Mouse (Mus musculus) heart, embryonic 11.5 days (tissue): ENCODE data around the gene Sgcd. TPM values are rescaled to one million over a fixed set of nuclear protein-coding genes. Genes with fewer than 3 reads are reported as not detected.

Experiments
- ATAC-seq: fragments of 200-750 bp; cut with Nextera tagmentation; replicated peaks from 2 replicates; pipeline ENCODE4 v1.8.0; 2017; ENCODE audit warnings: moderate library complexity; ENCODE audit not compliant: insufficient number of reproducible peaks, low FRiP score, low TSS enrichment
- H3K27ac ChIP-seq: fragments of 300-500 bp; sonication (generic); 2 replicates; pipeline ENCODE4 v1.5.1; 2014; ENCODE audit warnings: mild to moderate bottlenecking, low read depth, low read length
- H3K27me3 ChIP-seq: fragments of 300-500 bp; sonication (generic); 2 replicates; pipeline ENCODE4 v1.6.1; 2014; ENCODE audit warnings: mild to moderate bottlenecking, low read length, mixed read lengths; ENCODE audit not compliant: control insufficient read depth, insufficient read depth
- H3K36me3 ChIP-seq: fragments of 300-500 bp; sonication (generic); 2 replicates; pipeline ENCODE4 v1.6.1; 2014; ENCODE audit warnings: mild to moderate bottlenecking, low read length, moderate library complexity, mixed read lengths; ENCODE audit not compliant: control insufficient read depth, insufficient read depth
- H3K4me1 ChIP-seq: fragments of 300-500 bp; sonication (generic); 2 replicates; pipeline ENCODE4 v1.6.1; 2014; ENCODE audit warnings: low read length; ENCODE audit not compliant: control insufficient read depth, insufficient read depth
- H3K4me2 ChIP-seq: fragments of 300-500 bp; sonication (generic); 2 replicates; pipeline ENCODE4 v1.6.1; 2014; ENCODE audit warnings: mild to moderate bottlenecking, moderate library complexity
- H3K4me3 ChIP-seq: fragments of 300-500 bp; sonication (generic); 2 replicates; pipeline ENCODE4 v1.5.1; 2014; ENCODE audit warnings: low read depth, low read length
- H3K9ac ChIP-seq: fragments of 300-500 bp; sonication (generic); 2 replicates; pipeline ENCODE4 v1.6.1; 2014; ENCODE audit warnings: mild to moderate bottlenecking, low read depth, low read length, moderate library complexity
- H3K9me3 ChIP-seq: fragments of 300-500 bp; sonication (generic); replicated peaks from 2 replicates; pipeline ENCODE4 v1.6.1; 2016; ENCODE audit warnings: low read length; ENCODE audit not compliant: control insufficient read depth
- whole genome bisulfite sequencing: fragments of 180-500 bp; shearing (Covaris S2); extraction: QIAGEN DNeasy Blood & Tissue Kit; methylation state at CpG from one replicate; pipeline ENCODE4 v1.1.7; 2014; ENCODE audit not compliant: insufficient replicate concordance; 5-methylcytosine and 5-hydroxymethylcytosine counted together
- polyA plus RNA-seq: library from polyadenylated mRNA; unstranded; fragments of >200 nt; fragmentation: Nextera tagmentation; extraction: Ambion mirVana; gene quantifications from 2 replicates; pipeline ENCODE4 v1.2.1, GENCODE M21; 2014

The Sgcd gene
- polyA plus RNA-seq, 1 experiment from 2014 or later: 5.3 TPM

- H3K9ac ChIP-seq: no peak overlapping the region
- WGBS: 86% methylated on average over 7 of the region's 7 CpGs
Measured at GRCm38 (mm10) chr11:47199106-47199505, 789.7 kb downstream of the Sgcd start.

DNA sequence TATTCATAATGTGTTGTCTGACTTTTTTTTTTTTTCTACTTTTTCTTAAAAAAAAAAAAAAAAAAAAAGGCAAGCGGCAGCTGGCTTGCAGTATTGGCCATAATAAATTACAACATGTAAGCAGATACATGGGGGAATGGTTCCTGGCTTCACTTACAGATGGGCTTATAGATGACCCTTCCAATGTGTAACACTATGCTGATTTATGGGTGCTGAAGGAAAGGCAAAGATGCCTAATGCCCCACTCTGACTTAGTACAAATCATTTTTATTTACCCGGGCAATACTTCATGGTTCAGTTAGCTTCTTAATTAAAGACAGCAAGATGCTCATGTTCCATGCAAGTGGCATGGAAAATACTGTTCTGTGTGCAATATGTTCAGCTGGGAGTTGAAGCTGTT lies 800.2 kb downstream of the Sgcd start:
- no peaks in the 10 kb centered on the region for H3K27me3 ChIP-seq
- no peak for ATAC-seq
- H3K27ac ChIP-seq: no peak overlapping the region
- no peak overlapping the region for H3K4me2 ChIP-seq
- H3K9me3 ChIP-seq: no peaks in the 10 kb centered on the region
- H3K4me1 ChIP-seq: no peaks in the 10 kb centered on the region
- H3K4me3 ChIP-seq: no peak overlapping the region
- 81% methylated on average over 2 of the region's 2 CpGs for WGBS
- H3K9ac ChIP-seq: no peak overlapping the region
- no peaks in the 10 kb centered on the region for H3K36me3 ChIP-seq

More at GRCm38 (mm10) chr11:47199106-47199505, 789.7 kb downstream of the Sgcd start:
- H3K4me1 ChIP-seq: no peaks in the 10 kb centered on the region
- H3K27me3 ChIP-seq: no peaks in the 10 kb centered on the region
- H3K4me2 ChIP-seq: no peak overlapping the region
- H3K27ac ChIP-seq: no peak overlapping the region
- H3K4me3 ChIP-seq: no peak overlapping the region
- H3K36me3 ChIP-seq: no peaks in the 10 kb centered on the region
- no peak for ATAC-seq
- H3K9me3 ChIP-seq: no peaks in the 10 kb centered on the region

DNA sequence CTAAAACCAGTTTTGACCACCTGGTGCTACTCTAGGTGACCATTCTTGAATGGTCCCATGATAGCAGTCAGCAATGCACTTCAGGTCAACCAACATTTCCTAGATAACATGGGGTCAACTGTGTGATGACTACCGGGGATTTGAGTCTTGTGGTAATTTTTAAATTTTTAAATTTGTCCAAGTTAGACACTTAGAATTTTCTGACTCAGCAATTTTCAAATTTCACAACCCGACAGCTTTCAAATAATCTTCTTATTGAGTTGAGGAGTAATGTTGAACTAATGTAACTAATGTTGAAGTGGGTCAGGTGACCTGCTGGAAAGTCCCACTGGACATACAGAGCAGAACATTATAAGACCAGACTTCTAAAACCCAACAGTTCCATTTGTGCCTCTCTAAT lies 813.8 kb downstream of the Sgcd start:
- 88% methylated on average over 2 of the region's 2 CpGs for WGBS
- Histone ChIP-seq H3K27ac (no peak overlapping the region), H3K9me3 (no peaks in the 10 kb centered on the region), H3K36me3 (no peaks in the 10 kb centered on the region), H3K4me1 (no peaks in the 10 kb centered on the region), H3K27me3 (no peaks in the 10 kb centered on the region), H3K4me2 (no peak overlapping the region), H3K4me3 (no peak overlapping the region), H3K9ac (no peak overlapping the region)
- no peak for ATAC-seq

- H3K9ac ChIP-seq: no peak overlapping the region
- no peak overlapping the region for H3K4me3 ChIP-seq
- H3K36me3 ChIP-seq: no peaks in the 10 kb centered on the region
- ATAC-seq: no peak
- no peak overlapping the region for H3K4me2 ChIP-seq
- 78% methylated on average over 6 of the region's 6 CpGs for WGBS
- no peak overlapping the region for H3K27ac ChIP-seq
- no peaks in the 10 kb centered on the region for H3K27me3 ChIP-seq
- H3K4me1 ChIP-seq: no peaks in the 10 kb centered on the region
- no peaks in the 10 kb centered on the region for H3K9me3 ChIP-seq
Measured at GRCm38 (mm10) chr11:47170926-47171625, 817.7 kb downstream of the Sgcd start.

DNA sequence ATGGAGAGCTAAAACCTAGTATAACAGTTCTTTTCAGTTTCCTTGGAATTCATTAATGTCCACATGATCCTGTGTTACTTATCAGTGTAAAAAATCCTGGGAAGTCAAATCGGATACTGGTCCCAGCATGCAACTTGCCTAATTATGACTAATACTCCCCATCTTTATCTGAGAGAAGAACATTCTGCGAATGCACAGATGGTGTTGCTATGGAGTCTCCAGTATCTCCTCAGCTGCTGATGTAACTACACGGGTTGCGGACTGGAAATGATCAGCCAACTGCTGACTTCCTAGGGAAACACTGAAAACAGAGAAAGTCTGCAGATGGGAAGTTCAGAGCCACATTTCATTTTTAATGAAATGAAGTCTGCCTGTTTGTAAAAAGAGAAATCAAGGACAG lies 821.4 kb downstream of the Sgcd start:
- Histone ChIP-seq H3K27ac (no peak overlapping the region), H3K4me2 (no peak overlapping the region), H3K27me3 (no peaks in the 10 kb centered on the region), H3K9ac (no peak overlapping the region), H3K9me3 (no peaks in the 10 kb centered on the region), H3K4me3 (no peak overlapping the region), H3K4me1 (no peaks in the 10 kb centered on the region), H3K36me3 (no peaks in the 10 kb centered on the region)
- 71% methylated on average over 4 of the region's 4 CpGs for WGBS
- ATAC-seq: no peak

DNA sequence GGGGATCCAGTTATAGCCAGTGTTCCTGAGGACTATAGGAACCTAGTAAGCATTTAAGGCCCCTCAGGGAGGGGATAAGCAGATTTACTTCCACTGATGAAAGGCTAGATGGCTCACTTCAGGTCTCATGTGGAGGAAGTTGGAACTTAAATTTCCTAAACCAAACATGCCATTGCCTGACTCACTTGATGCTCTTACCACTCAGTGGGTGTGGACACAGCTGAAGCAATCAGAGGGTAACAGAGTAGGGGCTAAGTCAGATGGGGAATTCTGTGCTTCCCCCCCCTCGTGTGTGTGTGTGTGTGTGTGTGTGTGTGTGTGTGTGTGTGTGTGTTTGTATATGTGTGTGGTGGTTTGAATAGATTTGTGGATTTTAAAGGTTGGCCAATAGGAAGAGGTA lies 830.7 kb downstream of the Sgcd start:
- H3K9ac ChIP-seq: no peak overlapping the region
- WGBS: 57% methylated on average over 1 of the region's 1 CpGs
- ATAC-seq: no peak

DNA sequence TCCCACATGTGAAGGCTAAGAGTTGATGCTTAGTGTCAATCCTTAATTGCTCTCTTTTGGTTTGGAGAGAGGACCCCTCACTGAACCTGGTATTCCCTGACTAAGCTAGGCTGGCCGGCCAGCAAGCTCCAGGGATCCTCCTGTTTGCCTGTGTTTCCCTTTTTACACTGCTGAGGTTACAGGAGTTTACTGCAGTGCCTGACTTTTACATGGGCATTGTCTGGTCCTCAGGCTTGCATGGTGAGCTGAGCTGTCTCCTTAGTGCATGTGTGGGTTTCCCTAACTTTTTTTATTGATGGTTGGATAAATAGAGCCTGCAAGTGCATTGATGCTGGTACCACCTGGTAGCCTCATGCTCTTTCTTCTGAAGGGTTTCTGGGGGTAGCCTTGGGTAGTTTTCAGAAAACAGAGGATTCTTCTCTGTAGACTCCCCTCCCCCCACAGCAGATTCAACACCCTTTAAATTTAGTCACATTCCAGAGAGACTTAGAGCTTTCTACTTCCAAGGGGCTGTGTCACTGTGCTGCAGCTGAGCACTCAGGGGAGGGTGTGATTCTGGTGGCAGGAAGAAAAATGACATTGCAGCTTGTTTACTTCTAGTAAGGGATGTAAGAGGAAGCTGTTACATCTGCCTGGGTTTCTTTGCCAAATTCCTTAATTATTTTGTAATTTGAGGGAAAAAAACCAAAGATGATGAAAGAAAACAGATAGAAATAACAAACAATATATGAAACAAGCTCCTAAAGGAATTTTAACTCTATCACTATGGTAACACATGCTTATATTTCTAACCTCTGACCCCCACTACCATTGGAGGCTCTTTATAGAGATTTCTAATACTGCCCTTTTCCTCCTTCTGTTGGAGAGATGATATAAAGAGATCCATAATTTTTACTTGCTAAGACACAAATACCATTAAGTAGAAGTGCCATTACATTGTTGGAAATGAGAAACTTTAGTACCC lies 831.8 kb downstream of the Sgcd start:
- H3K9ac ChIP-seq: no peak overlapping the region
- H3K9me3 ChIP-seq: no peaks in the 10 kb centered on the region
- H3K36me3 ChIP-seq: no peaks in the 10 kb centered on the region
- 36% methylated on average over 1 of the region's 1 CpGs for WGBS
- no peak overlapping the region for H3K4me3 ChIP-seq
- H3K27me3 ChIP-seq: no peaks in the 10 kb centered on the region
- no peak overlapping the region for H3K27ac ChIP-seq
- no peak overlapping the region for H3K4me2 ChIP-seq
- no peak for ATAC-seq
- H3K4me1 ChIP-seq: no peaks in the 10 kb centered on the region

More for the DNA sequence above, 830.7 kb downstream of the Sgcd start:
- no peaks in the 10 kb centered on the region for H3K27me3 ChIP-seq
- no peaks in the 10 kb centered on the region for H3K9me3 ChIP-seq
- no peak overlapping the region for H3K27ac ChIP-seq
- no peak overlapping the region for H3K4me2 ChIP-seq
- no peak overlapping the region for H3K4me3 ChIP-seq
- H3K4me1 ChIP-seq: no peaks in the 10 kb centered on the region
- H3K36me3 ChIP-seq: no peaks in the 10 kb centered on the region

GRCm38 (mm10) chr11:47154837-47155430 lies 833.8 kb downstream of the Sgcd start:
- Histone ChIP-seq H3K27ac (no peak overlapping the region), H3K9ac (no peak overlapping the region), H3K36me3 (no peaks in the 10 kb centered on the region), H3K4me3 (no peak overlapping the region), H3K9me3 (no peaks in the 10 kb centered on the region), H3K4me2 (no peak overlapping the region), H3K27me3 (no peaks in the 10 kb centered on the region), H3K4me1 (no peaks in the 10 kb centered on the region)
- no peak for ATAC-seq
- 70% methylated on average over 5 of the region's 5 CpGs for WGBS
